Comparison of ENCODE assay signal across 9 mouse cellular contexts in the genomic region with DNA sequence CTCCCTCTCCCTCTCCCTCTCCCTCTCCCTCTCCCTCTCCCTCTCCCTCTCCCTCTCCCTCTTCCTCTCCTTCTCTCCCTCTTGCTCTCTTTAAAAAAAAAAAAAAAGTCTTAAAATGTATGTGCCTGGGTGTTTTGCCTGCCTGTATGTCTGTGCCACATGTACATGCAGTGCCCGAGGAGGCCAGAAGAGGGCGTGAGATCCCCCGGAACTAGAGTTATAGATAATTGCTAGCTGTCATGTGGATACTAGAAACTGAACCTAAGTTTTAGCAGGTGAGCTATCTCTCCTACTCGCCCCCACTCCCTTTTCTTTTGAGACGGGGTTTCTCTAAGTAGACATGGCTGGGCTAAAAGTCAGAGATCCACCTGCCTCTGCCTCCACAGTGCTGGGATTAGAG. TPM values are rescaled to one million over a fixed set of nuclear protein-coding genes. Genes with fewer than 3 reads are reported as not detected.
DNase-seq lines count a peak whose midpoint lies in the region; ATAC-seq lines count a peak whose summit lies in the region.
"Had no signal": no experiment of that assay in that cellular context is flagged by ENCODE, and none has a peak within 500 bp of the region (broad histone marks: within the 10 kb centered on the region; RNA-seq: fewer than 3 reads in every experiment).

No protein-coding gene starts in this region.

- H3K9me3 ChIP-seq in hindbrain, embryonic 11.5 days (ENCODE audit: control insufficient read depth, low read length), result no peaks in the 10 kb centered on the region
- no peaks in the 10 kb centered on the region for H3K9me3 ChIP-seq in hindbrain, embryonic 14.5 days (ENCODE audit: control insufficient read depth, low read length)

- H3K4me1 ChIP-seq in hindbrain, embryonic 11.5 days (replicated peaks; ENCODE audit: control insufficient read depth, insufficient read depth, low read length), result no peaks in the 10 kb centered on the region
- no peaks in the 10 kb centered on the region for H3K4me1 ChIP-seq in hindbrain, embryonic 14.5 days (replicated peaks; ENCODE audit: control insufficient read depth, insufficient read depth, low read length)

- no peak overlapping the region for H3K9ac ChIP-seq in hindbrain, embryonic 11.5 days (ENCODE audit: low read depth, low read length)
- no peak overlapping the region for H3K9ac ChIP-seq in hindbrain, embryonic 14.5 days

- no peak overlapping the region for H3K4me2 ChIP-seq in hindbrain, embryonic 11.5 days (replicated peaks; ENCODE audit: low read depth, low read length)
- no peak overlapping the region for H3K4me2 ChIP-seq in hindbrain, embryonic 14.5 days (replicated peaks)

- no peak overlapping the region for H3K4me3 ChIP-seq in hindbrain, embryonic 11.5 days (ENCODE audit: low read depth, low read length)
- H3K4me3 ChIP-seq in hindbrain, embryonic 14.5 days (replicated peaks; ENCODE audit: low read length), result no peak overlapping the region

- H3K36me3 ChIP-seq in hindbrain, embryonic 11.5 days (ENCODE audit: control insufficient read depth, insufficient read depth, low read length), result no peaks in the 10 kb centered on the region
- H3K36me3 ChIP-seq in hindbrain, embryonic 14.5 days (replicated peaks; ENCODE audit: control insufficient read depth, insufficient read depth), result no peaks in the 10 kb centered on the region

- no peaks in the 10 kb centered on the region for H3K27me3 ChIP-seq in hindbrain, embryonic 11.5 days (ENCODE audit: control insufficient read depth, insufficient read depth, low read length)
- H3K27me3 ChIP-seq in hindbrain, embryonic 14.5 days (ENCODE audit: control insufficient read depth, insufficient read depth, low read length), result no peaks in the 10 kb centered on the region

- peak; percentile 32 for DNase-seq in hindbrain, embryonic 11.5 days (ENCODE audit: low spot score)
- DNase-seq in hindbrain, embryonic 14.5 days (ENCODE audit: low spot score), result no peak
- DNase-seq in 416B (ENCODE audit: low read depth), result peak; percentile 36
- peak; percentile 59 for DNase-seq in adrenal gland, postnatal 10 days
- DNase-seq in kidney, postnatal 36 days, result peak; percentile 42 to 72
- no peak for DNase-seq in Muller cell, postnatal 12 days (ENCODE audit: inconsistent ontology term)
- no peak for DNase-seq in frontal cortex, postnatal 14 days (ENCODE audit: low spot score in 2 of 2)
- DNase-seq in ovary, postnatal 10 days (ENCODE audit: low spot score), result no peak

- ATAC-seq in hindbrain, embryonic 11.5 days (ENCODE audit: low FRiP score), result no peak
- ATAC-seq in hindbrain, embryonic 14.5 days (ENCODE audit: low FRiP score), result no peak
- ATAC-seq: forebrain, embryonic 14.5 days had no signal

- no peak overlapping the region for H3K27ac ChIP-seq in hindbrain, embryonic 11.5 days (ENCODE audit: low read depth, low read length)
- H3K27ac ChIP-seq in hindbrain, embryonic 14.5 days, result no peak overlapping the region

- 34% methylated on average over 5 of the region's 5 CpGs for WGBS in hindbrain, embryonic 11.5 days
- 28% methylated on average over 5 of the region's 5 CpGs for WGBS in hindbrain, embryonic 14.5 days

RNA-seq across cellular contexts. Expression of a gene that starts 8.9 kb away (rescaled TPM):
- polyA plus RNA-seq in hindbrain, embryonic 11.5 days (2014; fragmentation: Nextera tagmentation; extraction: Ambion mirVana), result 0.91 and 0.99 TPM in 2 replicates
- polyA plus RNA-seq in hindbrain, embryonic 14.5 days (2014; fragmentation: Nextera tagmentation; extraction: Ambion mirVana), result 4.1 and 5.9 TPM in 2 replicates
- total RNA-seq in adrenal gland, postnatal 10 days (2021), result 10 to 100 TPM; 18.8 to 22.7 TPM

RNA-seq across cellular contexts. Expression of a gene that starts 29.1 kb away (rescaled TPM):
- polyA plus RNA-seq in hindbrain, embryonic 11.5 days (2014; fragmentation: Nextera tagmentation; extraction: Ambion mirVana), result 14.0 and 15.2 TPM in 2 replicates
- polyA plus RNA-seq in hindbrain, embryonic 14.5 days (2014; fragmentation: Nextera tagmentation; extraction: Ambion mirVana), result 5.8 and 7.2 TPM in 2 replicates
- 10 to 100 TPM; 13.7 to 15.4 TPM for total RNA-seq in adrenal gland, postnatal 10 days (2021)

RNA-seq across cellular contexts. Expression of a gene that starts 30.0 kb away (rescaled TPM):
- not detected in 2 replicates for polyA plus RNA-seq in hindbrain, embryonic 11.5 days (2014; fragmentation: Nextera tagmentation; extraction: Ambion mirVana)
- not detected in 2 replicates for polyA plus RNA-seq in hindbrain, embryonic 14.5 days (2014; fragmentation: Nextera tagmentation; extraction: Ambion mirVana)
- total RNA-seq in adrenal gland, postnatal 10 days (2021), result 10 to 100 TPM in 1 of 2 experiments, 1 to 10 TPM in 1; 9.4 to 16.1 TPM
- polyA plus RNA-seq: forebrain, embryonic 14.5 days had no signal

RNA-seq across cellular contexts. Expression of a gene that starts 41.9 kb away (rescaled TPM):
- polyA plus RNA-seq in hindbrain, embryonic 11.5 days (2014; fragmentation: Nextera tagmentation; extraction: Ambion mirVana), result 11.8 and 13.4 TPM in 2 replicates
- polyA plus RNA-seq in hindbrain, embryonic 14.5 days (2014; fragmentation: Nextera tagmentation; extraction: Ambion mirVana), result 27.5 and 31.3 TPM in 2 replicates
- total RNA-seq in adrenal gland, postnatal 10 days (2021), result 100 to 1,000 TPM; 330 to 427 TPM

Comparison
In these comparisons a context has a peak if more than half of its experiments do, and no peak if none do; other contexts are left out.
1. DNase-seq: peak in hindbrain, embryonic 11.5 days (single experiment), 416B (single experiment), adrenal gland, postnatal 10 days (single experiment) and kidney, postnatal 36 days (2 of 2); none in hindbrain, embryonic 14.5 days (single experiment), Muller cell, postnatal 12 days (single experiment), frontal cortex, postnatal 14 days (0 of 2) and ovary, postnatal 10 days (single experiment).